Mouse (Mus musculus) cerebellum, adult 8-10 months (tissue): Measurements from ENCODE around the gene Tmed9.

Experiments
- DNase-seq: peaks from one replicate; pipeline ENCODE4 v3.0.0; 2022

The Tmed9 gene

GRCm38 (mm10) chr13:55573432-55573831 lies at the start of gene Tmed9:
Tmed9 (plus strand) TSS chr13:55573732.
- DNase-seq, result no peak

DNA sequence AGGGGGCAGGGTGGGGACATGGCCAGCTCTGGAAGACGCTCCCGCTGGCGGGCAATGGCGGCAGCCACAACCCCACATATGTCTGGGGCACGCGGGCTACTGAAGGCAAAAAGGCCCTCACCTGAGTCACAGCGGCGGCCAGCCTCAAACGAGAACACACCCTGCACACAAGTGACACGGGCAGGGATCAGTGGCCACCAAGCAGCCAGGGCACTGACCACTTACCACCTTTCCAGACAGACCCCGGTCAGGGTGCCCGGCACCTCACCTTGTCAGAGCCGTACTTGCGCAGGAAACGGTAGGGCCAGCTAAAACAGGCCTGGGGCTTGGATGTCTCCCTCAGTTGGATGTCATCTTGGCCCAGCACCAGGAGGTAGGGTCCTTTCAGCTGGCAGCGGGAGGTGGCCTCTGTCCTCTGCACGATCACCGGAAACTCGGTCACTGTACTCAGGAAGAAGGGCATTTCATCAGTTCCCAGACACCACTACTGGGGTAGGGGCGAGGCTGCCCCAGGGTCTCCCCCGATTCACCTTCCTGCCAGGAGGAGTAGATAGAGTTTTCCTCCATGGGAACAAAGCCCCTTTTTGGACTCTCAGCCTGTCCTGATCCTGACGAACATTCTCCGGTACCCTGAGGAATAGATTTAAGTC lies 49.5 kb upstream of the Tmed9 start:
- DNase-seq, result no peak

GRCm38 (mm10) chr13:55525733-55526553 lies 47.6 kb upstream of the Tmed9 start:
- DNase-seq, result no peak

DNA sequence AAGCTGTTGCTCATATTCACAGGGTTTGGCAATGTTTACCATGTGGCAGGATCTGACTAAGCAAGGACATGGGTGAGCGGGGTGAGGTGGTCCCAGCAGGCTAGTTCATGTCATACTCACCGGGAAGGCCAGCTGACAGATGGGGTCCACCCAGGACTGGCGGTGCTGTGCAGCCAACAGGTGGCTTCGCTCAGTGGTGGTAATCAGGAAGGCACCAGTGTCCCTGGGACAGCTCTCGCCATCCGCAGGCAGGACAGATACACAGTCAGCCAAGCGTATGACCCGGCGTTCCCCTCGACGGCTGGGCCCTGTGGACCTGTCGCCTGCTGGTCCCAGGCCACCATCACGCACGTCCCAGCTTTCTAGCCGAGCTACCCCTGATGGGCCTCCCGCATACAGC lies 46.3 kb upstream of the Tmed9 start:
- DNase-seq, result no peak

- no peak for DNase-seq
Observed at GRCm38 (mm10) chr13:55527834-55528772, 45.4 kb upstream of the Tmed9 start.

DNA sequence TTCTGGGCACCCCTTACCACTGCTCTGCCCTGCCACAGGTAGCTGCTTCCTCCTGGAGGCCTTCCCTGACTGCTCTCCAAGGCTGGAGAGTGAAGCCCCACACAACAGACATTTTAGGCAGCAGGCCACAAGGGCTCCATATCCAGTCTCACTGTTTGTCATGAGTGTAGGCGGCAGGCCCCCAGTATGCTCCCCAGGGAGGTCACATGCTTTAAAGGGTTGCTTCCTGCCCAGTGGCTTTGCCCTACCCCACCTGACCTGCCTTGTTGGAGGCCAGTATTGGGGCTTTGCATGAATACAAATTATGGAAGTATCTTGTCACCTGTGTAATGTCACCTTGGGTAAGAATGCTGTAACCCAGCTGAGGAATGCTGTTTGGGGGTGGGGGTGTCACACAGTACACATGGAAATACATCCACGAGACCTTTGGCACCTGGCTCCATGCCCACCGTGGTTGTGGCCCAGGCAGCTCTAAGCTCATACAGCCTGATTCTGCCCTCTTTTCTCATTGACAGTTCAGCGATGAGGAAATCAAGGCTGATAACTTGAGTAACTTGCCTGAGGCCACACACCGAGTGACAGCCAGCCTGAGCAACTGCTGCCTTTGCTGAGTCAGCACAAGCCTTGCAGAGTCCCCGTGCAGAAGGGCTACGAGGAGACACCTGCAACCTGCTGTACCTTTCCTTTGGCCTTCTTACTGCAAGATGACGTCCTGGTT lies 44.2 kb upstream of the Tmed9 start, which contains the start of gene Dok3:
Gene Dok3, minus strand, starts transcription at position 99 of the 718 bp plus-strand sequence.
- no peak for DNase-seq

DNA sequence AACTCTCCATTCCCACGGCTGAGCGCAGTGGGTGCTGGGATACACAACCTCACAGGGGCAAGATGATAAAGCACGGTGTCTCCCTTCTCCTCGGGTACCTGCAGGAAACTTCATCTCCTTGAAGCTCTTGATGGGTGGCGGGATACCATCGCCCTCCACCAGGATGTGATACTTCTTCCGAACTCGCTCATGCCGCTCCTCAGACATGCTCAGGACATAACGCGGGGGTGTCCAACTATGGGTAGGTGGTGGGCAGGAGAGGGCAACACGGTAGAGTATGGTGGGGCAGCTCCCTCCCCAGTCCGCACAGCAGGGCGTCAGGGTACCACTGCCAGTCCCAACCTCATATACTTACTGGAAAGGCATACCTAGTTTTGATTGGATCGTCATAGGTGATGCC lies 38.3 kb upstream of the Tmed9 start:
- DNase-seq, result no peak

GRCm38 (mm10) chr13:55535796-55536193 lies 37.7 kb upstream of the Tmed9 start:
- peak; percentile 43 for DNase-seq

DNA sequence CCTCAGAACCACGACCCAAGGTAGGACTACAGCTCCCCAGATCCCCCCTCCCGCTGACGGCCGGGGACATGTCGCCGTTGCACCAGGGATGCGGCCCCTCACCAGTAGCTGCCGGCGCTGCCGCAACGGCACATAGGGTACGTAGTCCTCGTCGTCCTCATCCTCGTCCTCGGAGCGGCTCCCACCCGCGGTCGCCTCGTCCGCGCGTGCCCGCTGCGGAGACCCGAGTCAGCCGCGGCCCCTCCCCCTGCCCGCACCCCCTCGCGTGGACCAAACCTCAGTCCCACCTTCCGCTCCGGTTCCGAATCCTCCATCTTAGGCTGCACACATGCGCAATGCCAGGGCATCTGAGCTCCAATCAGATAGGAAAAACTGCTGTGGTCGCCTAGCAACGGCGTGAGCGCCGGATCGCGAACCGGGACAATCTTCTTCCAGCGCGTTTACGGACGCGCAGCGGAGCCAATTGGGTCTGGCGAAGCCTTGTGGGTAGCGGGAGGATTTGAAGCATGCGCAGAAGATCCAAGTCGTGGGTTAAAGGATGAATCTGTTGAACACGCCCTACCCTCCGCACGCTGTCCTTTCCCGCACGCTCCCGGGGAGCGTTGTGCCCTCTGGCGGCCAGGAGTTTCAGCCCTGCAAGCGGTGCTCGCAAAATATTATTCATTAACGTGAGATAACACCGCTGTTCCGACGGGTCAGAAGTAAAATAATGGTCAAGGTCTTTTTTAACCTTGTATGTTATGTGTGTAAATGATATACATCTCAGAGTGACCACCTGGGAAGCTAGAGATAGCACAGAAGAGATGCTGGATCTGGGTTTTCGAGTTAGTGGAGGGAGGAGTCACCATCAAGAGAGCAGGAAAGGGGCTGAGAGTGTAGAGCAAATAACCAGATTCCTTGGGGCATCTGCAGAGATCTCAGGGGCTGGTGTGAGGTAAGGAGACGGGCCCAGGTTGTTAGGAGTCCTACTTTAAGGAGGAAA lies 37.0 kb upstream of the Tmed9 start, which contains the start of gene Ddx41:
Gene Ddx41, minus strand, starts transcription at position 465 of the 982 bp plus-strand sequence.
- DNase-seq, result peak; percentile 100

- peak; percentile 22 for DNase-seq
Observed at GRCm38 (mm10) chr13:55540933-55541332, 32.6 kb upstream of the Tmed9 start.

- no peak for DNase-seq
Observed at GRCm38 (mm10) chr13:55542891-55543290, 30.6 kb upstream of the Tmed9 start.

- DNase-seq, result no peak
Observed at GRCm38 (mm10) chr13:55543447-55543846, 30.1 kb upstream of the Tmed9 start.

GRCm38 (mm10) chr13:55544792-55545191 lies 28.7 kb upstream of the Tmed9 start:
- DNase-seq, result no peak

- no peak for DNase-seq
Observed at GRCm38 (mm10) chr13:55547916-55548315, 25.6 kb upstream of the Tmed9 start.

DNA sequence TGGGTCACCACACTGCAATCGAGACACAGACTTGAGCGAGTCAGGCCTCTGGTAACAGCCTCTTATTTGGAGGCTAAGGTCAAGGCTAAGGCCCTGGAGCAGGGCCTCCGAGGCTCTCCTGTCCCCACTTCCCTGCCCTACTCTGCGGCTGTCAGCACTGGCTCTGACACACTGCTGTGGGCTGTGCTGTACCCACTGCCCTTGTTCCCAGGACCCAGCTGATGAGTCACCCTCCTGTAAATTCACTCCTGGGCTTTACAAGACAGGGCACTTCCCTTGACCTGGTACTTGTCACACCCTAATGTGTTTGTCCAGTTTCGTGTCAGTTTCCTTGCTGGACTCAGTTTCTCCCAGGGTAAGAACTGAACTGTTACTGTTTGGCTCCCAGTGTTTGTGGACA lies 25.1 kb upstream of the Tmed9 start:
- no peak for DNase-seq

GRCm38 (mm10) chr13:55549061-55549460 lies 24.5 kb upstream of the Tmed9 start:
- no peak for DNase-seq

GRCm38 (mm10) chr13:55555921-55556320 lies 17.6 kb upstream of the Tmed9 start:
- DNase-seq, result no peak

GRCm38 (mm10) chr13:55557499-55557898 lies 16.0 kb upstream of the Tmed9 start:
- no peak for DNase-seq

- DNase-seq, result no peak
Observed at GRCm38 (mm10) chr13:55563266-55563879, 10.2 kb upstream of the Tmed9 start.

DNA sequence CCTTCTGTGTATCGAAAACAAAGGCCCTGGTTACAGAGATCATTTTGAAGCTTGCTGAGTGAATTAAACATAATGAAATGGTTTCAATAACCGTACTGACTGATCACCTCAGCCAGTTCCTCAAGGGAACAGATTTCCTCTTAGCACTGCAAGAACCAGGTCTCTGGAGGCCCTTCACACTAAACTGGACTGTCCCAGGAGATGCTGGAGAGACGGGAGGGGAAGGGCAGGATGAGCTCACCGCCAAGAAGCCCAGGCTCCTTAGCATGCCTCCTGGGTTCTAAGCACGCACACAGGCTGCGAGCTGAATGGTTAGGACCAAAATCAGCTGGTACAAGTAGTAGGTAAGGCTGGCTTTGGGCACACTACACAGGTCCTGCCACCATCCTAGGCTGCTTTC lies 6.5 kb upstream of the Tmed9 start:
- no peak for DNase-seq

GRCm38 (mm10) chr13:55567949-55568348 lies 5.6 kb upstream of the Tmed9 start:
- no peak for DNase-seq
